Mouse (Mus musculus) embryo, embryonic 9.5 days (tissue): ENCODE measurements around the gene Csf3r.
A peak's percentile ranks its signal among the peaks of the same experiment; 100 is the strongest.

ENCODE experiments used
- DNase-seq: peaks from one replicate; pipeline ENCODE4 v3.0.0-alpha.2; 2017; ENCODE audit errors: extremely low spot score

Csf3r gene

DNA sequence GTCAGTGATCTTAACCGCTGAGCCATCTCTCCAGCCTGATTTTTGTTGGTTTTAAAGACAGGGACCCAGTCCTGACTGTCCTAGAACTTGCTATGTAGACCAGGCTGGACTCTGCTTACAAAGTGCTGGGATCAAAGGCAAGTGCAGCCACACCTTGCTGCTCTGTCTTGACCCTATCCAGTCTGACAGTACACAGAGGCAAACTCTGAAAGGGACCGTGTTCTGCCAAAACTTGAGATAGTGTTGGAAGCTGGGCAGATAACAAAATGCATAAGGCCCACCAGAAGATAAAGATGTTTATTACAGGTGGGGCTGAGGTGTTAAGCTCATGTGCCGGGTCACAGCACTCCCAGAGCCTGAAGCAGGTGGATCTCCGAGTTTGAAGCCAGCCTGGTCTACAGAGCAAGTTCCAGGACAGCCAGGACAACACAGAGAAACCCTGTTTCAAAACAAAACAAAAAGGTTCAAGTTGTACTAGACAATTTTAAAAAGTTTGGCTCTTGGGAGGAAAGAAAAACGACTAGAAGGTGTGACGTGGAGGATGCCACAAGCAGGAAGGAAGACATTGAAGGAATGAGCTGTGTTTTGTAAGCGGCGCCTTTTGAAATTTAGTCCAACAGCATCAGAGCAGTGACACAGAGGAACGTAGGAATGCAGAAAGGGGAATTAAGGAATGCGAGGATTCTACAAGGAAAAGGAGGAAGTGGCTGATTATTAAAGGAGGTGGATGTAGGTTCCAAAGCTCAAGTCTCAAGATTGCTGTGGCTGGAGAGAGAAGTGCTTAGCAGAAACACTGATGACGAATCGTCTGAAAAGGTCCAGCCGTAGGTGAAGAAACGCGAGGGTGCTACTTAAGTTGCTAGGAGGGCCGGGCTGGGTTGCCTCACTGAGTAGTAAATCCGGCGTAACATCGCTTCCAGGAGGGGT lies 33.1 kb downstream of the Csf3r start:
- DNase-seq: no peak

DNA sequence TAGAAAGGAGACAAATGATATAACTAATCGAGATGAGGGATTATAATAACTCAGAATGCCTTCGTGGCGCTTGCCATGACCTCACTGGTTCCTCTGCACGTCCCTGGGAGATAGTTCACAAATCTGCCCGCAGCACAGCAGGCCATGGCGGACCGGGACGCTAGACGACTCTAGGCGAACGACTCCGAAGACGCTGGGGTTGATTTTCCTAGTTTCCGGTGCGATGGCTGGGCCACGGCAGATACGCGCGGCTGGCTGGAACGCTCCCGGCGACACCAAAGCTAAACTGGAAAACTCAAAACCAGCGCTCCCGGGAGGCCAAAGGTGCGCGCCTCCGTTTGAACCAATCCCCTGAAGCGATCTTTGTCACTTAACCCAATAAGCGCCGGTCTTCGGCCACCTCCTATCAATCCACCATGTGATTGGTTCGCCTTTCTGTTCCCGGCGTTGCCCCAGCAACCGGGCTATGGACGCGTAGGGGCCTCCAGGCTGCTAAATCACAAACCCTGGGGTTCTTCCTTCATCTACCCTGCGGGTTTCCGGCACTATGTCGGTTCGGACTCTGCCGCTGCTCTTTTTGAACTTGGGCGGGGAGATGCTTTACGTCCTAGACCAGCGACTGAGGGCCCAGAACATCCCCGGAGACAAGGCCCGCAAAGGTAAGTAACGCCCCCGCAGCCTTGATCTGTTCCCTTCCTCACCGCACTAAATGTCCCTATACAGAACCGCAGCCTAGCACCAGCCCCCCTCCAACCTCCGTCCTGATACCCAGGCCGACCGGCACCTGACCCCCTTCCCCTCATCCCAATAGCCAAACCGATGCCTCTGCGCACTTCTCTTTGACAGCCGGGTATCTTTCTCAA lies 34.0 kb downstream of the Csf3r start, which contains the start of gene Oscp1:
TSS of gene Oscp1 (plus strand) at position 432 of the 863 bp plus-strand sequence.
- peak; percentile 90 for DNase-seq

DNA sequence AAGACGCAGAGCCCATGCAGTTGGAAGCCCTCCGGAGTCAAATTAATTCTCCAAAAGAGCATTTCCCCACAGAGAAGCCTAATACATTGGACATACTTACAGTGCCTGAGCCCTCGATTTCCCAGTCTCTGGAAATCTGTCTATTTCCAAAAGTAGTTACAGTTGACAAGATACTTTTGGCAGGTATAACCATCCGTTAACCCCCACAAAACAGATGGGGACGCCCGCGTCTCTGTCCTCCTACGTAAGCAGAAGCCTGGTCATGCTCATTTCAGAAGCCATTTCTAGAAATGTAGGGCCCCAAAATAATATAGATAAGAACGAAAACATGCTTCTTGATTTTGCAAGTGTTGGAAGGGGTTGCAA lies 34.6 kb downstream of the Csf3r start:
- DNase-seq: no peak

GRCm38 (mm10) chr4:126062856-126063255 lies 38.5 kb downstream of the Csf3r start:
- no peak for DNase-seq

DNA sequence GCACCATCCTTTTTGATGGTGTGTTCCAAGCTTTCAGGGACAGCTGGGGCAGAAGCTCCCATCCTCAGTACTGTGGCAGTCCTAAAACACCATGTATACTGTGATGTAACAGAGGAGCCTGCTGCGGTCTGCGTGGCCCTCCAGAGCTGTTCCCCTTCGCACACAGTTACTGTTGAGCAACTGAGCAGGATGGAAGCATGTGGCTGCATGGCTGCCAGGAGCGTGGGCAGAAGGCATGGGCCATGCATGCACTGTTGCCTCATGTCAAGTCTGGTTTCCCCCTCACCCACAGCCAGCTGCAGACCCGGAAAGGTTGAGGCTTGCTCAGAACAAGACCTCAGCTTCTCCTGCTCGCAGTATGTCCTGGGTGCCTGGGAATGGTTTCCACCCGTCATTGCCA lies 40.9 kb downstream of the Csf3r start:
- no peak for DNase-seq

DNA sequence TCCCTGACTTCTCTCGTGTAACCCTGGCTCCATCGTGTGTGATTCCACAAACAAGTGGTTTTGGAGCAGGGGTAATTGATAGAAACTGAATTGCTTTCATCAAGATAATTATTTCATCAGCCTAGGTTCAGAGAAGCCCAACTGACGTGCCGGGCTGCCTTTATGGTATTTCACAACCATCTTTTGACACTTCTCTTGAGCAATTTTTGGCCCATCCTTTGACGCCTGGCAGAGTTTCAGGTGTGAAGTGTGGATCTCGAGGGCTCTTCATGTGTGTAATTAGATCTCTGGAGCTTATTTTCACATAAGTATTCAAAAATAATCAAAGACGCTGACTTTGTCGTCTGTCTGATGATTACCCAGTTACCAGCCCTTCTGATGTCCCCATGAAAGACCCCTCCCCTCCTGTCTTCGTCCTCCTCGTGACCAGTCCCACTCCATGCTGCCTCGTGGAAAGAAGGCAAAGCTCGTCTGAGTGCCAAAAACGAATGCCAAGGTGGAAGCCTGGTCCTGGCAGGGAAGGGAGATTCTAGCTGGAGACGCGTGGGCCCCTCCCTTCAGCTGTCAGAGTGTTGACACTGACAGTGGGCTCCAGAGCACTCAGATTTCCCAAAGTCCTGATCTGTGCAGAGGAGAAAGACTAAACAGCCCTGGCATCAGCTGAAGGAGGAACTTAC lies 43.2 kb downstream of the Csf3r start:
- no peak for DNase-seq

DNA sequence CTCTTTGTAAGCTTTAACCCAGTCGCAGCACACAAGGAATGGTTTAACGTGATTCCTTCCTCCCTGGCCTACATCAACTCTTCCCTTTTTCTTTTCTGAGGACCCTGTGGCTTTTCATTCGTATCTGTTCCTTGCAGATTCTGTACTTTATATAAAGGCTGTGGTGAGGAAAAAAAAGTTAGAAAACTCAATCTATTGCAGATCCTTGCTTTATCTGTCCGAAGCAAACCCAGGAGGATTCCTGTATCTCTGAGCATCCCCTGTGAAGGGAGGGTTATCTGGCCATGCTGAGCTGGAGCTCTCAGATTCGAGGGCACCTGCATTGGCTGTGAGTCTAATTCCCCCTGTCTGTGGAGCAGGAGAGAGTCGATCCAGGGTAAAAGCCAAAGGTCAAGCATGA lies 44.5 kb downstream of the Csf3r start:
- DNase-seq: no peak

GRCm38 (mm10) chr4:126077833-126078232 lies 53.5 kb downstream of the Csf3r start:
- DNase-seq: no peak

DNA sequence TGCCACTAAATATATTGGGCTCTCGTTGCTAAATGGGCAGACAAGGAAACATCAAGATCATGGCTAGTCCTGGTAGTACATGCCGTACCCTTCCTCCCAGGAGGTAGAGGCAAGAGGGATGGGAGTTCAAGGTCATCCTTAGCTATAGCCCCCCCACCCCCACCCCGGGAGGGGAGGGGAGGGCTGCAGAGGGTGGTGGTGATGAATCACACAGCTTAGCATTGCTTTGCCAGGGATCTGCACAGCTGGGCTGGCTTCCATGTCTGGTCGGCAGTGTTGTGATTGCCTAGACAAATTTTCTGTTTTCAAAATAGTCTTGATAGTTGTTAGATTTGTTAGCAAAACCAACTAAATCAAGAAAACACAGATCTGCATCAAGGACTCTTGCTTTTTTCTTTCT lies 54.9 kb downstream of the Csf3r start:
- DNase-seq: no peak

- no peak for DNase-seq
These were observed 57.3 kb downstream of the Csf3r start for GRCm38 (mm10) chr4:126081601-126082000.

- DNase-seq: no peak
These were observed 58.7 kb downstream of the Csf3r start for GRCm38 (mm10) chr4:126083021-126083420.

DNA sequence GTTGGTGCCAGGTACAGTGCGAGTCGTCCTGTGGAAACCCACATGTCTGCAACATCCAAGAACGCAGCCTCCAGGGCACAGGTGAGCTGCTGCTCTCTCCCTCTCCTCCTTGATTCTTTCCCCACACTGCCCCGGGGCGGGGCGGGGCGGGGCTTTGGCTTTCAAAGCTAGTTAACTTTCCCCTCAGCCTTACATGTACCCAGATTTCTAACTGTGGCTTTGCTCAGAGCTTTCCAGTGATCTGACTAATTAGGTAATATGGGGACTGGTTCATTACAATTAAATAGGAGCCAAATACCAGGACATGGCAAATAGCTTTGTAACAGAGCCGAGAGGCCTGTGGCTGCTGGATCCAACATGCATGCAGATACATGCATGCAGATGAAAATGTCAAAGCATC lies 60.0 kb downstream of the Csf3r start:
- DNase-seq: no peak

- DNase-seq: peak; percentile 79
These were observed 61.7 kb downstream of the Csf3r start for GRCm38 (mm10) chr4:126085996-126086576.

DNA sequence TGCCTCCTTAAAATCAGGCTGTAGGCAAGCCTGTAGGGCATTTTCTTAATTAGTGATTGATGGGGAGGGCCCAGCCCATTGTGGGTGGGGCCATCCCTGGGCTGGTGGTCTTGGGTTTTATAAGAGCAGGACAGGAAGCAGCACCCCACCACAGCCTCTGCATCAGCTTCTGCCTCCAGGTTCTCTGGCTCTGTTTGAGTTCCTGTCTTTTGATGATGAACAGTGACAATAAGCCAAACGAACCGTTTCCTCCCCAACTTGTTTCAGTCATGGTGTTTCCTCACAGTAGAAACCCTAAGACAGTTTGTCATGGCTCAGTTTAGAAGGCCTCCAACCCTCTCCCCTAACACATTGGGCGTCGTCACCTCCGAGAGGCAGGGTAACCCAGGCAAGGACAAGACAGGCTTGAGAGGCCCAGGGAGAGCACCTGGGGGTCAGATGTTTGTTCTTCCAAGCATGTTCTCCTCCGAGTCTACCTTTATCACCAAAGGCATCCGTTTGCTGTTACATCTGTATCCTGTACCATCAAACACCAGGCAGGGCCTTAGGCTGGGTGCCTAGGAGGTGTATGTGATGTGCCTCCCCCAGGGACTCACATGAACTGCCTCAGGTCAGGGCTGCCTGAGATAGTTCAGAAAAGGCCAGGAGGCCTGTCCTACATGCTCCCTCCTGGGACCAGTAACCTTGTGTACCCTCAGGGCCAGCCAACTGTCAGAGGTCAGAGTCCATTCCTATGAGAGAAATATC lies 65.9 kb downstream of the Csf3r start:
- DNase-seq: no peak

DNA sequence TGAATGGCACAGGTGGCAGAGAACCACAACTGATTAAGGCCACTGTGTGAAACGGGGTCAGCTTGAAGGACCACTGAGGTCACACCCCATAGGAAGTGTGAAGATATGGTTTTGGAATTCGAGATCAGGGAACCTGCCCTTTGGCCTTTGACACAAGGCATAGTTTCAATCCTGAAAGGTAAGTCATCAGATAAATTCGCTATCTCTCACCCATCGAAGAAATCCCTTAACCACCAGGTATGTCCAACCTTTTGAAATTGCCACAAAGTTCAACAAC lies 66.4 kb downstream of the Csf3r start:
- DNase-seq: no peak

DNA sequence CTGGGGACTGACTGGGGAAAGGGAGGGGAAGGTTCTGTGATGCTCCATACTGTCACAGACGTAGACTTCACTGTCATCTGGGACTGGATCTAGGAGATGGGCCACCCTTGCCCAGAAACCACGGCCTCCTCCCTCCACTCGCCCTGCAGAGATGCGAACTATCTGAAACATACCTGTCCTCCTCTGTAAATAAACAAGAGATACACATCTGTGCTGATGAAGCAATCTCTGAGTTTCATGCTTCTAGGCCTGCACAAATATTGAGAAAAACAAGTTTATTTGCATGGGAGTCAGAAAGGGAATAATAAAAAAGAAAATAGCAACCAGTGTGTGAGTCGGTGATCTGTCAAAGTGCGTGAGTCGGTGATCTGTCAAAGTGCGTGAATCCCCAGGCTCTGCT lies 67.5 kb downstream of the Csf3r start:
- DNase-seq: no peak
